Mouse (Mus musculus): ENCODE measurements around the gene Gid8.

- TF ChIP-seq EP300 (IDR thresholded peaks at IDR 0.05; ENCODE audit: insufficient read depth, low read depth, low read length) (no peak), POLR2A (IDR thresholded peaks at IDR 0.05; ENCODE audit: insufficient read depth, low read length) (no peak)
Observed at GRCm38 (mm10) chr2:180692630-180693029, 17.3 kb upstream of the Gid8 start.

Data from ES-Bruce4 (cell line).